Mouse (Mus musculus): ENCODE results near the gene G2e3. TPM values are rescaled to one million over a fixed set of nuclear protein-coding genes. Genes with fewer than 3 reads are reported as not detected.

G2e3 gene
- 10 to 100 TPM; 11.4 to 12.1 TPM for total RNA-seq (2021)

DNA sequence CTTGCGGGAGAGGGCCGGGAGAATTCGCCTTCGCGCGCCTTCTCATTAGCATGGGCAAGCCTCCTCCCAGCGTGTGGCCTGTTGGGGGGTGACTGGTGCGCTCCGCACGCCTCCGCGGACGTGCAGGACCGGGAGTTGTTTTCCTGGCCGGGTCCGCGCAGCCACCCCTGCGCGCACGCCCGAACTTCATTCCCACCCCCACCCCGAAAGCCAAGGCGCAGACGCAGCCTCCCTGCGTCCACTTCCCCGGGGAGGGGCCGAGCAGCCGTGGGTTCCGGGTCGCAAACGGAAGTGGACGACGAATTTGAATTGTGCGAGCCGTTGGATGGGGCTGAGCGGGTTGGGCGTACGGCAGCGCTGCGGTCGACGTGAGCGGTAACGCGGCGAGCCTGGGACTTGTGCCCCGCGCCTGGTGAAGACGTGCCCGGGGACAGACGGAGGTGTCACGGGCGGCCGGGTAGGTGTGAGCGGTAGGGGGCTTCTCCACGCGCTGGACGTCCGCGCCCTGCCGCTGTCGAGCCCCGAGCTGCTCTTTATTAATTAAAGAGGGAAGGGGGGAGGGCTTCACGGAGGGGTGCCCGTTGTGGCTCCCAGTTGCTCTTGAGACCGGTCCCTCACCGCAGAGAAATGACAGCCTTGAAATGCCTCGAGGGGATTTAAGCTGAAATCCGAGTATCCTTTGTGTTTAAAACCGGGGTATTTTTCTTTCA, at the start of gene G2e3:
TSS of gene G2e3 (plus strand) at position 74 of the 710 bp plus-strand sequence.
- DNase-seq, result peak; percentile 85

DNA sequence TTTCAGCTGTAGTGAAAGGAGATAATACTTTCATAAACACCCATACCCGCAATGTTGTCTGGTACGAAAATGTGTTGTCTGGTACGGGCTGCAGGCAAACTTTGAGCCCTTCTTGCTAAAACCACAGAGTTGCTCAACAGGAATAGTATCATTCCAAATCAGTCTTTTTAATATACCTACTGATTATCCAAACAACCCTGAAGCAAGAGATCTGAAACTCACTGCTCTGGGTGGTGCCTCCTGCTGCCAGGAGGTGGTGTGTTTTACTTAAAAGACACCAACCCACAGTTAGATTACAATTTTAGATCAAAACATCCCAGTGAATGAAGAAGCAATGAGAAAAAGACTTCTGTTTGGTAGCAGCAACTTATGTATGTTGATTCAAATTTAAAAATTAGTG, 24.3 kb upstream of the G2e3 start:
- no peak for DNase-seq

GRCm38 (mm10) chr12:51326819-51327218, 21.0 kb upstream of the G2e3 start:
- no peak for DNase-seq

- no peak for DNase-seq
Observed at GRCm38 (mm10) chr12:51337014-51337413, 10.8 kb upstream of the G2e3 start.

DNA sequence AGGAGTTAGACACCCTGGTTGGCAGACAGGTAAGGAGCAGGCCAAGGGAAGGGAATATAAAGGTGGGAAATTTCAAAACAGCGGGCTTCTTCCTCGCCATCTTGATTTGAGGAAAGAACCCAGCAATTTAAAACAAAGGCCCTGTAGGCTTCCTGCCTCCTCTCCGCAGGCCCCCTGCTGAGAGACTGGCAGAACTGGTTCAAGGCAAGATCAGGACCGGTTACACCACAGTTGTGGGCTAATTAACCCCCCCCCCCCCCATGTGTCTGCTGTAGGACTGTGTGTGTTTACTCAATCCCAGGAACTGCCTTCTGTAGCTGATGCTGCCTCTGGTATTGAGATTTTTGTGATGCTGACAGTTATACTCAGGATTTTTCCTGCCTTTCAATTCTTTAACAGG, 1.7 kb upstream of the G2e3 start:
- no peak for DNase-seq

- no peak for DNase-seq
Observed at GRCm38 (mm10) chr12:51348698-51348998, 787 bp downstream of the G2e3 start.

GRCm38 (mm10) chr12:51355296-51355695, 7.4 kb downstream of the G2e3 start:
- DNase-seq, result no peak

GRCm38 (mm10) chr12:51361294-51361693, 13.4 kb downstream of the G2e3 start:
- DNase-seq, result no peak

DNA sequence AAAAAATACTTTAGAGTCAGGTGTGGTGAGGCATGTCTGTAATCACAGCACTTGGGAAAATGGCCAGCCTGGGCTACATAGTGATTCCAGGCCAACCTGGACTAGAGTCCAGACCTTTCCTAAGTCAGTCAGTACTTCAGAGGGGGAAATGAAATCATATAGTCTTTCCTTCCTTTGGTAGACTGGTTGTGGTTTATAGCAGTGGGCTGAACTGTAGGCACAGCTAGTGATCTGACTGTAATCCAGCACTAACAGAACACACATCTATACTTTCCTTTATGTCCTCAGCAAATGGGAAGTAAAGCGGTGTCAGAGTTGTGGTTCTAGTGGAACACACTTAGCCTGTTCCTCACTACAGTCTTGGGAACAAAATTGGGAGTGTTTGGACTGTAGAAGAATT, 15.0 kb downstream of the G2e3 start:
- no peak for DNase-seq

DNA sequence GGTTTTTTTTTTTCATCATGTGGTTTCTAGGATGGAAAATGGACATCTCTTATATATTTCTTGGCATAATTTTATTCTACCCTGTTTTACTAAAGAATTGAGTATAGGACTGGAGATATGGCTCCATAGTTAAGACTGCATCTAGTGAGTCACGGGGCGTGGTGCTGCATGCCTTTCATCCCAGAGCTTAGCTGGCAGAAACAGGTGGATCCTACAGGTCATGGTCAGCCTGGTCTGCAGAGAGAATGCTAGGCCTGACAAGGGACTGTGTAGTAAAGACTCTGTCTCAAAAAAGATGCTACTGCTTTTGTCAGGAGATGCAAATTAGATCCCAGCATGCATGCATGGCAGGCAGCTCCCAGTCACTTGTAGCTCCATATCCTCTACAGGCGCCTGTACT, 20.6 kb downstream of the G2e3 start:
- no peak for DNase-seq

- DNase-seq, result peak; percentile 93 to 95
Observed at GRCm38 (mm10) chr12:51377003-51377887, 29.4 kb downstream of the G2e3 start, which contains the start of gene Scfd1. Gene Scfd1 (plus strand): TSS chr12:51377510.

- DNase-seq, result no peak
Observed at GRCm38 (mm10) chr12:51377888-51378190, 30.0 kb downstream of the G2e3 start.

GRCm38 (mm10) chr12:51399871-51400270, 52.0 kb downstream of the G2e3 start:
- DNase-seq, result no peak

GRCm38 (mm10) chr12:51402060-51402698, 54.3 kb downstream of the G2e3 start:
- DNase-seq, result no peak

DNA sequence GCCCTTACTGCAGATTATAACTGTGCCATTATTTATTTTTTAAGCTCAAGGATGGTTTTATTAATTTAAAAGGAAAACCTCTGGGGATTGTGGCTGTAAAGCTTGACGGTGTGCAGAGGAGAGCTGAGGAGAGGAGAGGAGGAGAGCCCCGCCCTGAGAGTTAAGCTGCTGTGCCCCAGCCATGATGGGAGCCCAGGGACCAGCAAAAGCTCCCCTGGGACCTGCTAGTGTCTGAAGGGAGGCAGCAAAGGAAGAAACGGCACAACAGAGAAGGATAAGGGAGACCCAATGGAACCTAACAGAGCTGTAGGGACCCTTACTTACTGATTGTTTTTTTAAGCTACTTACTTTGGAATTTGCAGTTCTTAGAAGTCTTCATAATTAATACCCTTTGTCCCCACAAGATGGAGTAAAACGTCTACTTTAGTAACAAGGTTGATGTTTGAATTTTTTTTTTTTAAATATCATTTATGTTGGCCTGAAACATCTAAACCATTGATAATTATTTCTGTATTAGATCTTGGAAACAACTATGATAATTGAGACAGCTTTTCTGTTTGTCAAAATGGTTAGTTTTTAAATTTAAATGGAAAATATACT, 56.2 kb downstream of the G2e3 start:
- DNase-seq, result no peak

- no peak for DNase-seq
Observed at GRCm38 (mm10) chr12:51411362-51411761, 63.5 kb downstream of the G2e3 start.

Other genes with a start within 250 kb of the G2e3 start
- 10 to 100 TPM; 40.2 to 40.7 TPM for gene Scfd1, start 29.4 kb downstream of the G2e3 start, total RNA-seq (2021)
- 1 to 10 TPM; 2.9 to 4.3 TPM for gene Coch, start 245.3 kb downstream of the G2e3 start, total RNA-seq (2021)

Data from layer of hippocampus, postnatal 36 days (tissue).